Mouse (Mus musculus) forelimb bud, embryonic 11.5 days (tissue): ENCODE results near the gene Erlin1.

Experiments used
- DNase-seq: peaks from one replicate; pipeline ENCODE4 v3.0.0-alpha.2; 2012; ENCODE audit warnings: low read depth, low spot score

Gene Erlin1

GRCm38 (mm10) chr19:44063773-44064172, 5.8 kb downstream of the Erlin1 start:
- no peak for DNase-seq

GRCm38 (mm10) chr19:44060226-44060625, 9.4 kb downstream of the Erlin1 start:
- no peak for DNase-seq

- DNase-seq: no peak
Observed at GRCm38 (mm10) chr19:44055173-44055826, 14.3 kb downstream of the Erlin1 start.

GRCm38 (mm10) chr19:44050388-44050787, 19.2 kb downstream of the Erlin1 start:
- no peak for DNase-seq

DNA sequence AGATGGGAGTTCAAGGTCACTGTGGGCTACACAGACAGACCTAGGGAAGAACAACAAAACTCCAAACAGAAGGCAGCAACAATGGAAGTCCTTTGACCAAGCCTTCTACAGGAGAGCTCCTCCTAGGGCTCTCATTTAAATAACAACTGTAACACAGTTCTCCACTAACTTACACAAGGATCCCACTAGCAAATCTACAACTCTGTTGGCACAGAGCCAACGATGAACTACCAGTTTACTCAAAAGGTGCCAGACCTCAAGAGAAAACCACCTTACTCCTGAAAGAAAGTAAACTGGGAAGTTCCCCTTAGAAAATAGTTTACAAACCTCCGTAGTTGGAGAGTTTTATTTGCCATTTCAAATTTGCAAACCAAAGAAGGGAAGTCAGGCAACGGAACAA, 20.3 kb downstream of the Erlin1 start:
- no peak for DNase-seq

DNA sequence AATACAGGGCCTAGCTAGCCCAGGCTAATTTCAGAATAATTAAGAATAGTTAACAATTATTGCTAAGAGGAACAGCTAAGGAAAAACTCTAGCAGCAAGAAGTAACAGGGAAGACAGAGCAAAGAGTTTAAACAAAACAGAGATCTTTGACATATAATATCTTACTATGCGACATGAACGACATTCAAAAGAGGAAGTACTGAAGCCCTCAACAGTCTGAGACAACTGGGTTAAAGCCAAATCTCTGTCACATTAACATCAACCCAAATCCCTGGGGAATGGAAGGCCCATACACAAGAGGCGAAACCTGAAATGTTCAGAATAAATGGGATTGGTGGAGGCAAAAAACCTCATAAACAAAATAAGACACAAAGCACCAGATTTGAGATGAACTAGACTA, 23.7 kb downstream of the Erlin1 start:
- DNase-seq: no peak

- DNase-seq: no peak
Observed at GRCm38 (mm10) chr19:44042121-44042520, 27.5 kb downstream of the Erlin1 start.

DNA sequence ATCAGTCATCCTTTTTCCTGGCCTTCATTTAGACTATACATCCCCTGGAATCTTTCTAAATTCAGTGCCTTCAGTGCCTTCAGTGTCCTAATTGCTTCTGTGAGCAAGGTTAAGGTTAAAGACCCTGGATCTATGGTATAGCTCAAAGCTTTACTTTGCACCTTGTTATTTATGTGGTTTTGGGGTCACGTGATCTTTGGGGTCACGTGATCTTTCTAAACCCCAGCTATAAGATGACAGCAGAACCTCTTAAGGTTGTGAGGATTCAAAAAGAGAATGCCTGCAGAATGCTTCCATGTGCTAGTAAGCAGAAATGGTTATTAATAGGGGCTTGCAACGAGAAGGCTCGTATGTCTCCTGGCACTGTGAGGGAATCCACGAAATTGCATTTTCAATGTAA, 36.2 kb downstream of the Erlin1 start:
- DNase-seq: no peak

DNA sequence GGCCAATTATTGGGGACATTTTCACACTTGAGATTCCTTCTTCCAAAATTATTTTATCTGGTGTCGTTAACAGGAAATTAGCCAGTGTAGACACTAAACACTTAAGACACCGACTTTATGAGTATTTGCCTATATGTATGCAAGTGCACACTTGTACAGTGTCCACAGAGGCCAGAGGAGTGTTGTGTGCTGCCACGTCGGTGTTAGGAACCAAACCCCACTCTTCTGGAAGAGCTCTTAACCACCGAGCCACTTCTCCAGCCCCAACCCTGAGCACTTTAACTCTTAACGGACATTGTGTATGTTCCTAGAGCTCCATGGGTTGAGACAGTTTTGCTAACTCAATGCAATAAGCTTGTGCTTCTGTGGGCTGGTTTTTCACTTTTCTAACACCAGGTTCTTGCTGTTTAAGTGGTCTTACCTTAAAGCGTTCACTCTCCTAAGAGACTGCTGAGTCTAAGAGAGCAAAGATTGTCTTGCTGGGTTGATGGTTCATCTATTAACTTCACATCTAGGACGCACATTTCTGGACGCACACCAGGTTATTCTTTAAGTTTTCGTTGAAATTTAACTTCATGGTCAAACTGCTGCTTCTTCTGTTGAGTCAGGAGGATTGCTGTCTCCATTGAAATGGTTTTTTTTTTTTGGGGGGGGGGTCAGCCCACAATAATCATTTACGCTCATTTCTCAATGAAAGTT, 37.4 kb downstream of the Erlin1 start:
- DNase-seq: no peak

GRCm38 (mm10) chr19:44030024-44030423, 39.6 kb downstream of the Erlin1 start:
- no peak for DNase-seq

GRCm38 (mm10) chr19:44028972-44029371, 40.6 kb downstream of the Erlin1 start, which contains the start of gene Cyp2c23:
Cyp2c23 (minus strand) TSS chr19:44029208.
- DNase-seq: no peak

DNA sequence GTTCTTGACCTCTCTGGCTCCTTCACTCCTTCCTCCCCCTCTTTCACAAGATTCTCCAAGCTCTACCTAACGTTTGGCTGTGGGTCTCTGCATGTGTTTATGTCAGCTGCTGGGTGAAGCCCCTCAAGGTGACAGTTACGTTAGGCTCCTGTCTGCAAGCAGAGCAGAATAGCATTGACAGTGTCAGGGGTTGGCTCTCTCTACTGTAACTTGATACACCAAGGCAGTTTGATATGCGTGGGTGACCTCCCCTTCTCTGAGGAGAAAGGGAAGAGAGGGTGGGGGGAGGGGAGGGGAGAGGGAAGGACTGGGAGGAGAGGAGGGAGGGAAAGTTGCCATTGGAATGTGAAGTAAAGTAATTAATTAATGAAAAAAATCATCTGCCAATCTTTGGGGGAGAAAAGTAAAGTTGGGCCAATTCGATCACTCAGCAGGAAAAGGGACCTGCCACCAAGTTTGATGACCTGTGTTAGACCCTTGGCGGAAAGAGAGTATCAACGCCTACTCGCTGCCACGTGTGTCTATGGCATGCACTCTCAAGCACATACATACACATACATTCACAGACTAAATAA, 42.5 kb downstream of the Erlin1 start:
- no peak for DNase-seq

- no peak for DNase-seq
Observed at GRCm38 (mm10) chr19:44024921-44025585, 44.5 kb downstream of the Erlin1 start.

GRCm38 (mm10) chr19:44023066-44023465, 46.5 kb downstream of the Erlin1 start:
- no peak for DNase-seq

- DNase-seq: no peak
Observed at GRCm38 (mm10) chr19:44021502-44021901, 48.1 kb downstream of the Erlin1 start.

DNA sequence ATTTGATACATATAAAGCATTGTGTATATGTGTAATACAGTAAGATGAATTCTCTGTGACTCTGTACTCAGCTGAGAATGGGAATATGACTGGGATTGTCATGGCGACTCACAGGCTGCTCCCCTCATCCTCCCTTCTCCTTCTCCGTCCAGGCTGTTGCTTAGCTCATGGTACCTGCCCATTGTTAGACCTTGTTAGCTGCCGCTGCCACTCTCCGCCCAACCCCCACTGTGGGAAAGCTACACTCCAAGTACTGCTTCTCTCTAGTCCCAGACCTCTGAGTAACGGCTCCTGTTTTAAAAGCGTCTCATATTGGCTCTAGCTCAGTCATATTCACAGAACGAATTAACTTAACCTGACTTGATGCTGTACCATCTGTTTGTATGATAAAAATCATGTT, 49.8 kb downstream of the Erlin1 start:
- no peak for DNase-seq

GRCm38 (mm10) chr19:44013862-44014261, 55.7 kb downstream of the Erlin1 start:
- DNase-seq: no peak

GRCm38 (mm10) chr19:44008784-44009183, 60.8 kb downstream of the Erlin1 start:
- no peak for DNase-seq

- no peak for DNase-seq
Observed at GRCm38 (mm10) chr19:44007186-44007585, 62.4 kb downstream of the Erlin1 start.

DNA sequence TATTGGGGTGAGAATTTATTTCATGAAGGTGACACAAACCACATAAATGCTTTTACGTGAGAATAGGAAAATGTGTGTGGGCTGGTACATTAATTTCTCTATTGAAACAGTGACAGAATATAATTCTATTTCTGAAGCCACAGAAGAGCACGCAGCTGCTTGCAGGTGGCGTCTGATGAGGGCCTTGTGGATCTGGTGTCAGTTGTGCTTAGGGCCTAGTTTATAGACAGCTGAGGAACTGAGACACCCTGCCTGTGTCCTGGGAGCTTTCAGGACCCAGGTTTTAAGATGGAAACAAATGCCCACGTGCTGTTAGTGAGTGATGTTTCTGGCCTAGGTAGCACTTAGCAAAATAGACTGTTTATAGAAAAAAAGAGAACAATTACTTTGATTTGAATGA, 64.6 kb downstream of the Erlin1 start:
- no peak for DNase-seq

DNA sequence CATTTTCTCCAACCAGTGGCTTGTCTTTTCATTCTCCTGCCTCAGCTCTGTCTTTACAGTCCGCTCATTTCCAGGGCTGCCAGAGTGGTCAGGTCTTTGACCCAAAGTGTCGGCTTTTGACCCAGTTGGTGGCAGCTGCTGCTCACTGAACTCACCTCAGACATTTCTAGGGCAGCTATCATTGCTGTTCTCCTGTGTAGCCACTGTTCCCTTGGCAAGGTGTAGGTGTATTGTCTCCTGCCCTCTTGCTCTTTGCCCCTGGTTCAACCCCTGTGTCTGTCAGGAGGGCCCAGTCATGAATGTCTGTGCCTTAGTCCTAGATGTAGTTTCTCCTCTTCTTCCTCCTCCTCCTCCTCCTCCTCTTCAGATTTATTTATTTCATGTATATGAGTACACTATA, 65.3 kb downstream of the Erlin1 start:
- DNase-seq: no peak

GRCm38 (mm10) chr19:44000720-44001119, 68.9 kb downstream of the Erlin1 start:
- DNase-seq: no peak
